Mouse (Mus musculus) heart, adult 2 months (tissue): ENCODE data around the gene Cnga1.

ENCODE experiments used
- CTCF ChIP-seq: fragments of 200-600 bp; IDR thresholded peaks from 2 replicates; pipeline ENCODE4 v1.8.1; 2022; ENCODE audit warnings: antibody characterized with exemption, mild to moderate bottlenecking, moderate library complexity
- EP300 ChIP-seq: fragments of 200-500 bp; IDR thresholded peaks from 2 replicates; pipeline ENCODE4 v1.6.1; 2011; ENCODE audit warnings: low read depth, low read length, control low read depth; ENCODE audit not compliant: insufficient read depth
- POLR2A ChIP-seq: fragments of 200-500 bp; IDR thresholded peaks from 2 replicates; pipeline ENCODE4 v1.6.1; 2011; ENCODE audit warnings: mild to moderate bottlenecking, low read depth, low read length, control low read depth; ENCODE audit not compliant: insufficient read depth

- no peak for TF ChIP-seq POLR2A
- no peak for TF ChIP-seq CTCF
- TF ChIP-seq EP300 = no peak
Measured at GRCm38 (mm10) chr5:72671017-72671699, 27.1 kb upstream of the Cnga1 start.
